Mouse (Mus musculus) frontal cortex, postnatal 10 days (tissue): ENCODE data around the gene Ptgfrn.

ENCODE experiments used
- DNase-seq, 2 experiments: peaks; one replicate each; pipeline ENCODE4 v3.0.0; 2022; ENCODE audit warnings: low spot score in 2 of 2, mixed read lengths in 1 of 2

Gene Ptgfrn

DNA sequence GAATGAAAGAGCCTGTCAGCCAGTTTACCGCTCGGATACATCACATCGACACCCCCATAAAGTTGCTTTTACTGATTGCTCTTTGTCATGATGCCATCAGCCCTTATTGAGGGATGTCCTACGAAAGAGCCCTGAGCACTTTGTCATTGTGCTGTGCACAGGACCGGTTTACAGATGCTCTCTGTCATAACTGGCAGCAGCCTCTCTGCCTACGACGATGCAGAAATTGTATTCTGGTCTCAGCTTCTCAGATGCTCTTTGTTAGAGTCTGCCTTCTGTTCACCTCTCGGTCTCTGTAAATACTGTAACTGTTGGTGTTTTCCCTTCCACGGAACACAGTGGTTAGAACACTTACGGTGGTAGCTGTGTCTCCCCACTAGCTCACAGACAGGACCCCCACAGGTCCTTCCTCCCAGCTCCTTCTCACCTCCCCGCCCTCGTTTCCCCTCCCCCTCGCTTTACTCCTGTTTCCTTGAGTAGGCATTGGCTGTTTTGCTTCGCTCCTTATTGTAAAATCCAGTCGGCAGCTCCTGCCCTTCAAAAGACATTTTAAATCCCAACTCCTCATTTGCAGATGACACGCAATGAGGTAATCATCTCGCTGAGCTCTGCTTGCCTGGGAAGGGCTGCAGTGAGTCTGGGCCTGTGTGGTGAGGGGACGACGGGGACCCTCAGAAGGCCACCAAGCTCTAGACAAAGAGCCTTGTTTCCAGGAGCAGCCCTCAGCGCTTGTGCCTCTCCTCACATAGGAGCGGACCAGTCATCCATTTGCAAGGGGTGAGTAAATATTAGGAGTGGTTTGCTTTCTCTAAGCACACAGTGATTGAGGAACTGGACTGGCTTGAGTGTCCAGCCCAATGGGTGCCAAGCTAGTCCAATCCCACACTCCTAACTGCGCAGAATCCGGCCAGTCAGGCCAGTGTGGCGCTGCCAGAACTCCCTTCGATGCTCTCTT is 6.6 kb upstream of the Ptgfrn start:
- DNase-seq = no peak

DNA sequence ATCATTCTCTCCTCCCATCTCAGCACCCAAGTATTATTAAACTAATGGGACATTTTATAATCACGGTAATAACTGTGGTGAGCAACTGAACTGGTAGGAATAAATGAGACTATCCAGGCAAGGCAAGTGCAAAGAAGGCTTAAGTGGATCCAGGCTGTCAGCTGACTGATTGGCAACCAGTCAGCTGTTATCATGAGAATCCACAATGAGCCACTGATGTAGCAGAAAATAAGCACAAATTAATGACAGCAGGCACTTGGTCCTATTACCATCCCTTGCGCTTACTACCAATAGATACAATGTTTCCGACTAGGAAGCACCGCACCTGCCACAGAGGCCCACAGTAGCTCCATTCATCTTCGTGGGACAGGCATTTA is 2.4 kb upstream of the Ptgfrn start:
- DNase-seq = no peak

DNA sequence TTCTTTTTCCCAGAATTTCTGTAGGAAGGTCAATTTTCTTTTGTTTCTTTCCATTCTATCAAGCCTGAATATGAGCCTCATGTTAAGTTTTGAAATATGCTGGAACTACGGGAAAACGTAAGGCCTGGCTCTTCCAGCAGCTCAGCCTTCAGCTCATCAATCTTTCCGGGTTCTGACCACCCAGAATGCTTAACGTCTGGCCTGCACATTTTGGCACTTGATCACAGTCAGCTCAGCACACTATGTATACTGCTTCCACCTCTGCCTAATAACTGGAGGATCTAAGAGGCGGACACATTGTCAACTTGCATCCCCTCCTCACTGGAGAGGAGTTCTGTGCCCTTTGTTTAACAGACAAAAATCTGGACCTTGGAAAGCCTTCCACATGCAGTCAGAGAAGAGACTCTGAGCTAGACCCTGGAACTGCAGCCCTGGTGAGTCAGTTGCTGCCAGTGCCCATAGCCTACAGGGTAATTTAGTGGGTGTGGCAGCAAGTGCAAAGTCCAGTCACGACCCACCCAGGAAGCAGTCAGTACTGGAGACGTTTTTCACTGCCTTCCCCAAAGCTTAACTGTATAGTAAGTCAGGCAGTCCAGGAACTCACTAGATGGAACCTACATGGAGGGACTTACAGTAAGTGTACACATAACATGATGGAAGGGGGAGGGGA is 1.9 kb upstream of the Ptgfrn start:
- no peak for DNase-seq

DNA sequence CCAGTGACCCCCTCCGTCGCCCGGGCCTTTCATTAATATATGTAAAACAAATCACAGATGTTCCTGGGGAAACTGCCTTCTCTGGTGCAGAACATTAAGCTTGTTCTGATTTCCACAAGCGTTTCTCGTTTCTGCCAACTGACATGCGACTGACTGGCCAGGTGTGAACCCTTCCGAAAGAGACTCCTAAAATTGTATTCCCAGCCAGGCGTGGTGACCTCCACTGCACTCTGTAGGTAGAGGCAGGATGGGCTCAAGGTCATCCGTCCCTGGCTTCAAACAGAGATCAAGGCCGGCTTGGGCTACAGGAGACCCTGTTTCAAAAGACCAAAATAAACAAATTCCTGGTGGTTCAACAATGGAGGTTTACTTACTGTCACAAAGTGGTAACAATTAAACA is 1.2 kb upstream of the Ptgfrn start:
- DNase-seq = no peak

DNA sequence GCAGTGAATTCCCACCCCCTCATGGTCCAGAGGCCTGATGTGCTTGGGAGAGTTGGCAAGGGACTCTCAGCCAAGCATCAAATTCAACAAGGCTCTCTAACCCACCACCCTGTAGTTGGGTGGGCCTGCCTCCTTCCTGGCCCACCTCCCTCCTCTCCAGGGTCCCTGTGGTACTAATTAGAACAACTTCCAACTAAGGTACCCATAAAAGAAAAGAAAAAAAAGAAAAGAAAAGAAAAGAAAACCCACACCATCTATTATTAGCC is 693 bp upstream of the Ptgfrn start:
- no peak for DNase-seq

DNA sequence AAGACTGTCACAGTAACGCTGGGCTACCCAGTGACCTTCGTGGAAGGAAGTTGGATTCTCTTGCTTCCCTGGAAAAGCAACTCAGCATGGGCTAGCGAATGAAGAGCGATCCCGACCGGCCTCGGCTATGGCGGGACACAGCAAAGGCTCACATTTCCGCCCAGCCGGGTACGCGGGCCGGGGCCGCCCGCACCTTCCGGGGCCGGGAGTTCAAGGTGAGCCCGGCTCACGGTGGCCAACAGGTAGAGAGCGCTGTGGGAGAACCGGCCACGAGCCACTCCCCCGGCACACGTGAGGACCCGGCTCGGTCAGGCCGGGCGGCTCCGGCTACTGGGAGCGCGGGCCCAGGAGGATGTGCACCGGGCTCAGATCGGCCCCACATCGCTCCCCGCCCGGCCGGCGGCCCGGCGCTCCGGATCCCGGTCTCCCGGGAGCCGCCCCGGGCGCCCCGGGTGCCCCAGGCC is 488 bp downstream of the Ptgfrn start:
- DNase-seq = no peak

DNA sequence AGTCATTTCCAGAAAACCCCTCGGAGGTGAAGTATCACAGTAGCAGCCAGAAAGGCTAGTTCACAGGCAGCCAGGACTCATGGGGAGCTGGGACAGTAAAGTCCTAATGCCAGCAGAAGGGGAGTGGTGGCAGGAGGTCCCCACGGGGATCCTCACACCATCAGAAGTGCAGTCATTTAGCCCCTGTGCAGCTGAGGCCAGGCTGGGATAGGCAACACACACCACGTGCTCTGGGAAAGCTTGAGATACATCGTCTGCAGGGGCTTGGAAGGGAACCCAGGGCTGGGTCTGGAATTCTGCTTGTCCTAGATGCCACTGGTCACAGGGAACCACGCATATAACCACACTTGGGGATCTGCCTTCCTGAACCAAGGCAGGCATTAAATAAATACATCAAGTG is 1.2 kb downstream of the Ptgfrn start:
- DNase-seq = no peak

DNA sequence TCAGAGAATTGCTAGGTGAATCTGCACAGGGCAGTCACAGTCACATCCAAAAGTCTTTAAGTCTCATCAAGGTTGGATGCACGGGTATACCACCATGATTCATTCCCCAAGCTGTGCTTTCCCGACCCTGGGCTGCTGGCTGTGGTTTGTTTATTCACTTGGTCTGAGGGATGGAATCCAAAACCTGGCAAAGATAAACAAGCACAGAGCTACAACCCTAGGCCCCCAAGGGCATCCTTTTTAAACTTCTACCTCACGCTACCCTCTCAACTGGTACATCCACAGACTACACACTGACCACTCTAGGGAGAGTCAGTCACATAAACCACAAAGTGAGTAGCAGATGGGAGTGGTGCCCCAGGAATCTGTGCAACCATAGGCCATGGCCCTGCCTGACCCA is 1.8 kb downstream of the Ptgfrn start:
- no peak for DNase-seq

DNA sequence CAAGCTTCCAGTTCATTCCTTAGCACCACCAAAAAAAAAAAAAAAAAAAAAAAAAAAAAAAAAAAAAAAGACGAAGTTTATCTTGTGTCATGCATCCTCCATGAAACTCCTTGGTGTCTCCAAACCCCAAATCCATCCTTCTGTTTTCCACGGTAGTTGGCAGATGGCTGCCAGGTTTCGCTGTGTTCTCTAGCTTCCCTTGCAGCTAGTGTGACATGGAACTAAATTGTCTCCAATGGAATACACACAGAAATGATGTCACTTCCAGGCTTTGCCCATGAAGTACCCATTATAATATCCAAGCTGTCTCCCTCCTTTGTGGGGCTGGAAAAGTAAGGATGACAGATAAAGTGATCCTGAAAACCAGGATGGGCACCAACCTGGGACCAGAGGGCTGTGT is 3.8 kb downstream of the Ptgfrn start:
- no peak for DNase-seq

DNA sequence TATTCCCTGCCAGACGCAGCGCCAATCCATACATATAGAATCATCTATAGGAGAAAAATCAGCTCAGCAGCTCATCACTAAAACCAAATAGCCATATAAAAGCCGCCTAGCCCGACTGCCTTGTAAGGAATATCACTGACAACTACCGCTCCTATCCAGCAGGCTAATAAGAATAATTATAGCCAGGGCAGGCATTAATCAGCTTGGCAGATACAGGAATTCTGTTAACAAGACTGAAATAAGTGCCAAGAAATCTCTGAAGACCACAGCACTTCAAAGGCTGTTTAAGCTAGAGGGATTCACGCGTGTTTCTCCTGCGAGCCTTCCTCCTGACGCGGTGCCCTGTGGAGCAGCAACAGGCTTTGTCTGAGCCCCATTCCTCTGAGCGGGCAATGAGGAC is 4.6 kb downstream of the Ptgfrn start:
- DNase-seq = no peak

DNA sequence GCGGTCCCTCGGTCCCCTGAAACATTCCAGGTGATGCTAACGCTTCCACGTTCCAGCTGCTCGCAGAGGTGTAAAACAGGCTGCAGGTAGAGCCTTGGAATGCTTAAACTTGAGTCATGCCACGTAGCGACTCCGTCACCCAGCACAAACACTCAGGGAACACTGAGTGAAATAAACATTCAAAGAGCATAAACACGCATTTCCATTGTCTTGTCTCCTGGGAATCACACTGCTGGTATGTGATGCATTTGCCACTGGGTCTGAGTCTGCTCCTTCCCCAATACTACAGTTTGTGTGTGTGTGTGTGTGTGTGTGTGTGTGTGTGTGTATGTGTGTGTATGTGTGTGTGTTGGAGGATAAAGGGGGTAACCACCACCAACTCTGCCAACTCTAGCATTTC is 5.2 kb downstream of the Ptgfrn start:
- no peak for DNase-seq

DNA sequence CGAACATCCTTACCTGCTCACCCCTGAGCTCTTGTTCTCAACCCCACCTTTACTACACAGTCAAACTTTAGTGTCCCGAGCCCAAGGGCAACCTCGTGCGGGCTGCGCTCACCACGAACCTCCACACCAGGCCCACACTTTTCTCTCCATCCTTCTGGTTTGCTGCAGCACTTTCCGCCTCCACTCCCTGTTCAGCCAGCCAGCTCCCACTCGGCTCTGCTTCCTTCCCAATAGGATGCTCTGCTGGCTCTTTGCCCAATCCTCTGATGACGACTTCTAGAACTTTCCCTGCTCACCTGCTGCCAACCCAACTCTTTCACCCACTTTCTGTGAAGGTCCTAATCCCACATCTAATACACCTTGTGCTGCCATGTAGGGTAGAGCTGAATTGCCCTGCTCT is 6.3 kb downstream of the Ptgfrn start:
- DNase-seq = no peak

DNA sequence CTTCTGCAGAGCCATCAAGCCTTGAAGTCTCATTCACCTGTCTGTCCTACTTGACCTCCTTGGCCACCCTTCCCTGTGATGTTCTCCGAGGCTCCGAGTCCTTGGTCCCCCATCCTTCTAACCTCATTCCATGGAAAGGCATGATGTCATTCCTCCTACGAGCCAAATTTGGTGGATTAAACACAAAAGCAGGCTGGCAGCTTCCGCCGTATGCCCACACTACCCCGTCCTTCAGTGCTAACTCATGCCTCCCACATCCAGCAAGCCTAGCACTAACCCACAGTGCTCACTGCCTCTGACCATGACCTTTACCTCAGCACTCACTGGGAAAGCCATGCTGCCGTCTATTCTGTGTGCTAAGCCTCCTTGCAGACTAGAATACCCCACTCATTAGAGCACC is 8.0 kb downstream of the Ptgfrn start:
- no peak for DNase-seq

DNA sequence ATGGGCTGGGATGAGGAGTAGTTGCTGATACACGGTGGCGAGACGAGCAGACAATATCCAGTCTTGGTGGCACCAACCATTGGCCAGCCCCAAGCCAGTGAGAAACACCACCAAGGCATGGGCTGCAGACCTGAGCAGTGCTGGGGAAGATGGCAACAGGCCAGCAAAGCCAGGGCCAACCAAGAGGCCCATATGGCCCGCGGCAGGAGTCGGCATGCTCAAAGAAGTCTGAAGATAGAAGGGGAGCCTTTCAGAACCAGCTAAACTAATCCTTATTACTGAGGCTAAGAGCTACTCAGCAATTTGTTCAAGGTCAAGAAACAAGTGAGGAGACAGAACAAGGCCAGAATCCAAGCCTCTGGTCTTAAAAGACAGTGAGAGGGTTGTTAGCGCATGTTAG is 8.9 kb downstream of the Ptgfrn start:
- DNase-seq = no peak

DNA sequence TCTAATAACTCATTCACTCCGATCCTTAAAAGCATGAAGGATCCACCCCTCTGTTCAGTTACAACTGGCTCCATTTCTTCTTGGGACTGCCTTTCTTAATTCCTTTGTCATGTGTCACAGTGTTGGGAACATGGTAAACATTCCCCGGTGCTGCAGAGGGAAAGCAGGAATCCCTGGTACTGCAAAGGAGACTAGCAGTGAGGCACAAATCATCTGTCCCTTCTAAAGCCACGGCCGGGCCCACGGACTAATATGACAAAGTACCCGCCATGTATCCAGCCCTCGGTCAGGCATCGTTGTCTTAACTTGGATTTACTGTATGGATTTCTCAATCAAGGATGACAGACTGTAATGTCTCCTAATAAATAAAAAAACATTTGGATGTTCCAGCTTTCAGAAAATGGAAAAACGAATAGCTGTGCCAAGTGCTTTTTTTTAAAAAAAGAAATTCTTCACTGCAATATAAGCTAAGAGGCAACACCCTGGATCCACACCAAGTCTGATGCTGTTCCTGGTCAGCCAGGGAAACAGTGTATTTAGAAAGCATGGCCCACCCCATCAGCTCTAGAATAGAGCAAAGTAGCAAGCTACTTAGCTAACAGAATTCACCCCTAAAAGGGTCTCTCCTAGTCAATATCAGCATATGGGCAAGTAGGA is 10.2 kb downstream of the Ptgfrn start:
- DNase-seq = no peak

DNA sequence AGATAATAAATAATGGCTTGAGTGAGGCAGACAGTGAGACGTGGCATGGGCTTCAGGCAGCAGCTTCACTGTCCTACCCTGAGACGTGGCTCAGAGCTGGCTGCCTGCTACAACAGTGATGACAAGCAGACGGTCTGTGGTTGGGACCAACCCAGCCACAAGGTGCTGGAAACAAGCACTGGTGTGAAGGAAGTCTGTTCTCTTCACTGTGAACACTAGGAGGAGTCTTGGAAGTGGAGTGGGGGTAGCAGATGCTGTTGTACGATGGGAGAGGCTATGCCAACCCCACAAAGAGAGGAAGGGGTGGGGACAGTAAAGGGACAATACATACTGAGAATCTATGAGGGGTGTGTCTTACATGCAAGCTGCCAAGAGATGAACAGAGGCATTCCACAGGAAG is 12.0 kb downstream of the Ptgfrn start:
- DNase-seq = no peak

DNA sequence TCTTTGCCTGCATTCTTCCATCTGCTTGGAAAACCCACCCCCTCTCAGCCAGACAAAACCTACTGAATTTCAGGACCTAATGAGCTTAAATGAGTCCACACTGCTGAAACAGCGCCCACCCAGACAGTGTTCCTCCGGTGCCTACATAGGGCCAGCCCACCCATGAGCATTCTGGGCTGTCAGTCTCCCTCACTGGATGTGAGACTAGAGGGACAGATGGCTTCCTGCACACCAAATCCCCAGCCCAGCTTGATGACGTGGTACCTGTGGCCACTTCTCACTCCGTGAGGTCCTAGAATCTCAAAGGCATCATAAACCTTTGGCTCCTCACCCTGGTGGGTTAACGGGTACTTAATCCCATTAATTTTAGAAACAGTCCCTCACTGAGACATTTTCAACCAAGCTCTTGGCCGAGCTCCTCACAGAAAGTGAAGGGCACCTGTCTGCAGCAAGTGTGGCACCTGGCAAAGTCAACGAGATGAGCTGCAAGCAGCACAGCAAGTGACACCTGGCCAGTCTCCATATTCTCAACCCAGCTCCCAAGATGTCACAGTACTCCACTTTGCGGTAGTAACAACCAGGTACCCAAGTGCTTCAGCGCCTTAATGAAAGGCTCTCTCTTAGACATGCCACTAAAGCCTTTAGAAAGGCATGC is 12.8 kb downstream of the Ptgfrn start:
- DNase-seq = no peak

DNA sequence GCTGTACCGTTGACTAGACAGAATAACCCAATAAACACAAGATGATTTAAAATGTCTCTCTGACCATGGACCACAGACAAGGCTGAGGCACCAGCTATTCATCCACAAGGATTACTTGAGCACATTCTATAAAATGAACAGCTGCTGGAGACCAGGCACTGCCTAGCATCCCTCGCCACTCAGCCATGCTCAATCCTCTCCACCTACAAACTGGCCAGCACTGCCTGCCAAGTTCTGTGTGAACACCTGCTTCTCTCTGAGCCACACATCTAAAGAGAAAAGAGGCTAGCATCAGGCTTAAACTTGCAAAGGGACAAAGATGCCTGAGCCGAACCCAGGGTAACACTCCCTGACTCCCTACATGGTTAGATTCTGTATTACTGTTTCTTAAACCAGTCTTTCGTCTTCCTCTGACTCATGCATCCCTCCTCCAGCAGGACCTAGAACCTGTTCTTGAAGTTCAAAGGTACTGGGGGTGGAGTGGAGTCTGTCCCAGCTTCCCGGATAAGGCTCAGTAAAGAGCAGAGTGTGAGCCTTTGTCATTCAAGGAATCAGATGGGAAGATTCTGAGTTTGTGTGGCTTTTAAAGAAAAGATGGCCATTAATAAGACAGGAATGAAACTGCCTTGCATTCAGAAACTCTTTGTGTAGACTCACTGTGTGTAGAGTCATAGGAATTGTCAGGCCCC is 14.2 kb downstream of the Ptgfrn start:
- DNase-seq = no peak

DNA sequence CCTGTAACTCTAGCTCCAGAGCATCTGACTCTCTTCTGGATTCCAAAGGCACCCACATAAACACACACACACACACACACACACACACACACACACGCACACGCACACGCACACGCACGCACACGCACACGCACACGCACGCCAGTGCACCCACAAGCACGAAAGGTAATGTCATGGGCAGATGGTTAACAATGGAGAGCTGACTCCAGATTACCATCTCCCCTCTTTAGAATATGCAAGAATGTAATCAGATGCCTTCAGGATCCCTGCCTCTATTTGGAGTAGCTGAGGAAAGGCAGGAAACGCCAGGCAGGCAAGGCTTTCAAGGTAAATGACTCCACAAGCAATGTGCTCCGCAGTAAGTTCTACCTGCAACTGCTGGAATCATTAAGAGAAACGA is 17.9 kb downstream of the Ptgfrn start:
- no peak for DNase-seq

DNA sequence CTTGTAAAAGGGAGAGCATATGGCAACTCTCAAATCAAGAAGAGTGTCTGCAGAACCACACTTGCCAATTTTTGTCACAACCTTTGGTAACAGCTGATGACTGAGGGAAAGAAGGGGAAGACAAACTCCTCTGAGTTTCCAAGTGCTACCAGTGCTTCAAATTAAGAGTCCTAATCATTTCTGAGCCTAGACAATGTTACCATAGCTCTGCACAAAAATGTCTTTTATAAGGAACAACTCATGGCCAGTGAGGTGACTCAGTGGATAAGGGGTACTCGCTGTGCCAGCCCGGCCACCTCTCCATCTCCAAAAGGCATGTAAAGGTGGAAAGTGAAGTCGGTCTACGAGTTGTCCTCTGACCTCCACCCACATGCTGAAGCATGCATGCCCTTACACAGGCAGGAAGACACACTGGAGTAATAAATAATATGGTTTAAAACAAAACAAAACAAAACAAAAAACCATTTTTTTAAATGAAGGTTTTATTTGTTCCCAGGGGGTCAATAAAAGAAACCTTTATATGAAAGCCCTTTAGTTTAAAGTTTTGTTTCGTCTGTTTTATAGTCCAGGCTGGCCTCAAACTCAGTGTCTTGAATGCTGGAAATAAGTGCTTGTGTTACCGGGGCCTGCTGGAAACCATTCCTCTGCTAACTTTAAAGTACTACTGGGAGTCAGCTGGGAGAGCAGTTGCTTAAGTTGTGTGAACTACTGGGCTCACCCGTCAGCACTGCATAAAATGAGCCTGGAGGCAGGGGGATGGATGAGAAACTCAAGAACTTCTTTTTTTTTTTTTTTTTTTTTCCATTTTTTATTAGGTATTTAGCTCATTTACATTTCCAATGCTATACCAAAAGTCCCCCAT is 23.3 kb downstream of the Ptgfrn start:
- no peak for DNase-seq

DNA sequence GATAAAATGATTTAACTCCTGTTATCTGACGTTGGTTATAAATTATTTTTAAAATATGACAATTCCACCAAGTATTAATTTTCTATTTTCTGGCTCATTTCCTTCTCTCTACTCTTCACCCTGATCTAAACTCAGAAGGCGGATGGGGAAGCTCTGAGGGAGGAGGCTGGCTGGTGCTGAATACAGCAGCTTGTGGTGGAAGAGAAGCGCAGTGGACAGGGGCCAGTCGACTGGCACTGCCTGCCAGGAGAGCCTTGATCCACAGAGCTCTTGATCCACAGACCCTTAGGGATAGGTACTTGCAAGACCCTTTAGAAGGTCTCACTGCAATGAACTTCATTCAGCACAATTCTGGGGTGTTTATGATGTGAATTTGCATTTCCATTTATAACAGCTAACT is 29.2 kb downstream of the Ptgfrn start:
- DNase-seq = no peak
